11 mouse cellular contexts compared by ENCODE assay signal in genomic region chr2:156422631-156423030, GRCm38 (mm10). TPM values are rescaled to one million over a fixed set of nuclear protein-coding genes. Genes with fewer than 3 reads are reported as not detected.
DNase-seq lines count a peak whose midpoint lies in the region; ATAC-seq lines count a peak whose summit lies in the region.
"Had no signal": no experiment of that assay in that cellular context is flagged by ENCODE, and none has a peak within 500 bp of the region (broad histone marks: within the 10 kb centered on the region; RNA-seq: fewer than 3 reads in every experiment).

No protein-coding gene starts in this region.

- H3K4me2 ChIP-seq in heart, embryonic 14.5 days (ENCODE audit: low read length): peak overlapping the region; percentile 2; the same call in 1 of the 2 replicates
- H3K4me2 ChIP-seq in hindbrain, embryonic 12.5 days (replicated peaks): peak overlapping the region; percentile 90
- peak overlapping the region; percentile 93 for H3K4me2 ChIP-seq in midbrain, embryonic 12.5 days (replicated peaks)

- no peaks in the 10 kb centered on the region for H3K36me3 ChIP-seq in heart, embryonic 14.5 days (ENCODE audit: control insufficient read depth, insufficient read depth, low read length)
- no peaks in the 10 kb centered on the region for H3K36me3 ChIP-seq in embryonic facial prominence, embryonic 10.5 days (replicated peaks)
- H3K36me3 ChIP-seq in hindbrain, embryonic 12.5 days: no peaks in the 10 kb centered on the region
- H3K36me3 ChIP-seq in midbrain, embryonic 12.5 days: no peaks in the 10 kb centered on the region

- peaks cover 9% of the 10 kb centered on the region in 2 experiments for H3K4me1 ChIP-seq in heart, embryonic 14.5 days (ENCODE audit: control insufficient read depth in 2 of 2, insufficient read depth in 2 of 2, low read length in 2 of 2)
- H3K4me1 ChIP-seq in embryonic facial prominence, embryonic 10.5 days: peaks cover 27% of the 10 kb centered on the region
- H3K4me1 ChIP-seq in hindbrain, embryonic 12.5 days: peaks cover 19% of the 10 kb centered on the region
- peaks cover 25% of the 10 kb centered on the region for H3K4me1 ChIP-seq in midbrain, embryonic 12.5 days

- peaks cover 27% of the 10 kb centered on the region for H3K27me3 ChIP-seq in heart, embryonic 14.5 days (ENCODE audit: control insufficient read depth, insufficient read depth, low read length)
- H3K27me3 ChIP-seq in embryonic facial prominence, embryonic 10.5 days (replicated peaks; ENCODE audit: low read depth, poor library complexity, severe bottlenecking): peaks cover 85% of the 10 kb centered on the region
- peaks cover 45% of the 10 kb centered on the region for H3K27me3 ChIP-seq in hindbrain, embryonic 12.5 days
- H3K27me3 ChIP-seq in midbrain, embryonic 12.5 days: peaks cover 65% of the 10 kb centered on the region

- no peak for ATAC-seq in heart, embryonic 14.5 days (ENCODE audit: insufficient number of reproducible peaks, insufficient read depth, low FRiP score, low read depth)
- no peak for ATAC-seq in hindbrain, embryonic 12.5 days (ENCODE audit: low FRiP score)
- no peak for ATAC-seq in midbrain, embryonic 12.5 days (ENCODE audit: low FRiP score, low read depth)
- no peak for ATAC-seq in erythroblast, adult 5-6 weeks (replicated peaks; ENCODE audit: low FRiP score, poor library complexity, severe bottlenecking)
- no peak for ATAC-seq in erythroid progenitor cell, adult 5-6 weeks (replicated peaks; ENCODE audit: low FRiP score, poor library complexity, severe bottlenecking)

- no peak overlapping the region for H3K4me3 ChIP-seq in heart, embryonic 14.5 days (ENCODE audit: control insufficient read depth in 1 of 2, insufficient read depth in 1 of 2, low read depth in 1 of 2, low read length in 2 of 2)
- peak overlapping the region; percentile 16; the same call in 1 of the 2 replicates for H3K4me3 ChIP-seq in embryonic facial prominence, embryonic 10.5 days
- H3K4me3 ChIP-seq in hindbrain, embryonic 12.5 days: peak overlapping the region; percentile 55
- H3K4me3 ChIP-seq in midbrain, embryonic 12.5 days: peak overlapping the region; percentile 67
- H3K4me3 ChIP-seq: erythroblast, embryonic 14.5 days had no signal

- no peak overlapping the region for H3K9ac ChIP-seq in heart, embryonic 14.5 days (ENCODE audit: low read length)
- peak overlapping the region; percentile 52 for H3K9ac ChIP-seq in hindbrain, embryonic 12.5 days
- peak overlapping the region; percentile 51 for H3K9ac ChIP-seq in midbrain, embryonic 12.5 days (replicated peaks)

- no peak for DNase-seq in heart, adult 11 months
- no peak for DNase-seq in embryonic facial prominence, embryonic 10.5 days (ENCODE audit: low spot score)
- no peak for DNase-seq in thymus, postnatal 0 days (ENCODE audit: low spot score)
- DNase-seq: adrenal gland, postnatal 36 days; layer of hippocampus, adult 9-11 months had no signal

- H3K27ac ChIP-seq in heart, embryonic 14.5 days (replicated peaks in 1 of 2; ENCODE audit: control insufficient read depth in 1 of 2, insufficient read depth in 1 of 2, low read depth in 2 of 2, low read length in 2 of 2): no peak overlapping the region
- no peak overlapping the region for H3K27ac ChIP-seq in embryonic facial prominence, embryonic 10.5 days (replicated peaks)
- H3K27ac ChIP-seq in hindbrain, embryonic 12.5 days: no peak overlapping the region
- no peak overlapping the region for H3K27ac ChIP-seq in midbrain, embryonic 12.5 days (replicated peaks)

- WGBS in heart, embryonic 14.5 days: 3% methylated on average over 8 of the region's 8 CpGs
- 7% methylated on average over 8 of the region's 8 CpGs for WGBS in embryonic facial prominence, embryonic 10.5 days
- WGBS in hindbrain, embryonic 12.5 days: 19% methylated on average over 7 of the region's 8 CpGs
- 13% methylated on average over 8 of the region's 8 CpGs for WGBS in midbrain, embryonic 12.5 days

- no peaks in the 10 kb centered on the region for H3K9me3 ChIP-seq in heart, embryonic 14.5 days (ENCODE audit: control insufficient read depth, low read length)
- H3K9me3 ChIP-seq in embryonic facial prominence, embryonic 10.5 days: no peaks in the 10 kb centered on the region
- no peaks in the 10 kb centered on the region for H3K9me3 ChIP-seq in hindbrain, embryonic 12.5 days (replicated peaks)
- no peaks in the 10 kb centered on the region for H3K9me3 ChIP-seq in midbrain, embryonic 12.5 days

RNA-seq across cellular contexts. Expression of gene Epb41l1, which starts 1.9 kb away (rescaled TPM):
- polyA plus RNA-seq in heart, embryonic 14.5 days (2014; fragmentation: Nextera tagmentation; extraction: Ambion mirVana): 1.4 and 1.6 TPM in 2 replicates
- 1.2 and 1.6 TPM in 2 replicates for polyA plus RNA-seq in embryonic facial prominence, embryonic 10.5 days (2016; fragmentation: Nextera tagmentation; extraction: Ambion mirVana)
- 6.1 and 7.1 TPM in 2 replicates for polyA plus RNA-seq in hindbrain, embryonic 12.5 days (2016; fragmentation: Nextera tagmentation; extraction: Ambion mirVana)
- polyA plus RNA-seq in midbrain, embryonic 12.5 days (2016; fragmentation: Nextera tagmentation; extraction: Ambion mirVana): 6.2 TPM in 2 replicates
- total RNA-seq in erythroblast, adult 5-6 weeks (2015; ENCODE audit: low replicate concordance): under 0.01 and 2.5 TPM in 2 replicates
- total RNA-seq in erythroblast, adult 5-6 weeks (2017; ENCODE audit: low replicate concordance): 0.34 and 0.84 TPM in 2 replicates
- 0.21 and 0.38 TPM in 2 replicates for polyA plus RNA-seq in thymus, postnatal 0 days (2015; fragmentation: Nextera tagmentation; extraction: Ambion mirVana)
- 0.36 and 0.84 TPM in 2 replicates for total RNA-seq in erythroid progenitor cell, adult 5-6 weeks (2015; ENCODE audit: low replicate concordance)
- 1.4 and 5.8 TPM in 2 replicates for total RNA-seq in erythroid progenitor cell, adult 5-6 weeks (2017; ENCODE audit: low replicate concordance)

Comparison
In these comparisons a context has a peak if more than half of its experiments do, and no peak if none do; other contexts are left out.
1. H3K4me2 ChIP-seq: peak in every context shown above with its lines; median percentile 93 in midbrain, embryonic 12.5 days; 90 in hindbrain, embryonic 12.5 days; 2 in heart, embryonic 14.5 days.
2. H3K4me3 ChIP-seq: peak in embryonic facial prominence, embryonic 10.5 days (single experiment), hindbrain, embryonic 12.5 days (single experiment) and midbrain, embryonic 12.5 days (single experiment); none in heart, embryonic 14.5 days (0 of 2).